Mouse (Mus musculus) cerebral cortex, adult 2 months (tissue): Measurements from ENCODE around the gene Olfr113.

ENCODE experiments used
- WGBS: fragments of 180-500 bp; shearing (Covaris S2); methylation state at CpG from one replicate; pipeline ENCODE4 v1.1.7; 2018; 5-methylcytosine and 5-hydroxymethylcytosine counted together

Olfr113 gene

GRCm38 (mm10) chr17:37577563-37577962 lies at the start of gene Olfr113:
Gene Olfr113, minus strand, starts transcription at chr17:37577663.

GRCm38 (mm10) chr17:37627009-37627408 lies 49.5 kb upstream of the Olfr113 start, which contains the start of the genes Olfr115 and Olfr116:
Gene Olfr115, minus strand, starts transcription at chr17:37627109.
Gene Olfr116, minus strand, starts transcription at chr17:37627199.
- WGBS: 87% methylated on average over 2 of the region's 2 CpGs

GRCm38 (mm10) chr17:37592643-37593042 lies 15.2 kb upstream of the Olfr113 start, which contains the start of gene Olfr114:
Gene Olfr114, minus strand, starts transcription at chr17:37592743.

GRCm38 (mm10) chr17:37569351-37569750 lies 8.1 kb downstream of the Olfr113 start, which contains the start of gene Olfr112:
Gene Olfr112, minus strand, starts transcription at chr17:37569451.

GRCm38 (mm10) chr17:37558913-37559615 lies 18.4 kb downstream of the Olfr113 start:
- WGBS: 57% methylated on average over 1 of the region's 1 CpGs

GRCm38 (mm10) chr17:37543800-37544435 lies 33.5 kb downstream of the Olfr113 start:
- 41% methylated on average over 3 of the region's 3 CpGs for WGBS

- WGBS: 74% methylated on average over 4 of the region's 4 CpGs
Observed at GRCm38 (mm10) chr17:37541454-37542119, 35.9 kb downstream of the Olfr113 start.

GRCm38 (mm10) chr17:37538416-37538815 lies 39.0 kb downstream of the Olfr113 start:
- 20% methylated on average over 1 of the region's 1 CpGs for WGBS

GRCm38 (mm10) chr17:37525427-37525826 lies 52.0 kb downstream of the Olfr113 start:
- WGBS: 66% methylated on average over 1 of the region's 1 CpGs
